Mouse (Mus musculus) heart, adult 8-10 months (tissue): ENCODE results near the gene Fam214b. TPM values are rescaled to one million over a fixed set of nuclear protein-coding genes. Genes with fewer than 3 reads are reported as not detected.

Experiments used
- DNase-seq: peaks from one replicate; pipeline ENCODE4 v3.0.0; 2022; ENCODE audit warnings: low spot score
- total RNA-seq, 4 experiments: library from RNA; stranded (reverse); gene quantifications; 2 replicates each; pipeline ENCODE4 v1.2.4; 2022

Gene Fam214b
- total RNA-seq, 4 experiments from 2014 or later, result 25.7 to 34.1 (median 30.1) TPM

DNA sequence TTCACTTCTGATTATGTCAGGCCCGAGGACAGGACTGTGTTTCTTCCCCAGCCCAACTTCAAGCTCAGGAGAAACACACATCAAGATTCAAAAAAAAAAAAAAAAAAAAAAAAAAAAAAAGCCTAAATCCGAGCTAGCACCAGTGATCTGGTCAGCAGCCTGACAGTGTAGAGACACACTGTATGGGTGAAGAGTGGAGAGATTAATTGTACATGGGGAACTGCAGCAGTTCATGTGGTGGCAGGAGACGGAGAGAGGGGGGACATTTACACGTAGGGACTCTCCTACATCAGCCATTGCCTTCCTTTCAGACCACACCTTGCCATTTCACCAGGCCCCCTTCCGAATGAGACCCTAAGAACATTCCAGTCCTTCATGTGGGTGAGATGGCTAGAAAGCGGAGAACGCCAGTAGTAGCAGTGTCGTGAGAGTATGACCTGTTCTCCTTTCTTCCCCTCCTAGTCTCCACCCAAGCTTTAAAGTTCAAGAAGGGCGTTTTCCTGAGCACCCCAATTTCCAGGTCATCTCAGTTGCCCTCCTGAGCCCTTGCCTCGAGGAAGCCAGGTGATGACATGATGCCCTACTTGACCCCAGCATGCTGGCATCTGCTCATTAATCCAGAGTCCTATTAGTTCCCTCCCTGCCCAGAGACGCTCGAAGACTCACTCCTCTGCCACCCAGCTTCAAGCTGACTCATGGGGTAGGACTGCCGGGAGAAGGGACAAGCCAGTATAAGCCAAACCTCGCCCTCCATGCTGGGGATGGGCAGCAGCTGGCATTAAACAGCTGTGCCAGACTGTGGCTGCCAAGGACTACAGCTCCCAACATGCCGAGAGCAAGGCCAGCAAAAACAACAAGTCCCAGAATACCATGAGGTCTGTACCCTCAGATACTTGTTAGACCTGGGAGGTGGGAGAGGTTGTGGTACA is 7.2 kb downstream of the Fam214b start:
- no peak for DNase-seq

DNA sequence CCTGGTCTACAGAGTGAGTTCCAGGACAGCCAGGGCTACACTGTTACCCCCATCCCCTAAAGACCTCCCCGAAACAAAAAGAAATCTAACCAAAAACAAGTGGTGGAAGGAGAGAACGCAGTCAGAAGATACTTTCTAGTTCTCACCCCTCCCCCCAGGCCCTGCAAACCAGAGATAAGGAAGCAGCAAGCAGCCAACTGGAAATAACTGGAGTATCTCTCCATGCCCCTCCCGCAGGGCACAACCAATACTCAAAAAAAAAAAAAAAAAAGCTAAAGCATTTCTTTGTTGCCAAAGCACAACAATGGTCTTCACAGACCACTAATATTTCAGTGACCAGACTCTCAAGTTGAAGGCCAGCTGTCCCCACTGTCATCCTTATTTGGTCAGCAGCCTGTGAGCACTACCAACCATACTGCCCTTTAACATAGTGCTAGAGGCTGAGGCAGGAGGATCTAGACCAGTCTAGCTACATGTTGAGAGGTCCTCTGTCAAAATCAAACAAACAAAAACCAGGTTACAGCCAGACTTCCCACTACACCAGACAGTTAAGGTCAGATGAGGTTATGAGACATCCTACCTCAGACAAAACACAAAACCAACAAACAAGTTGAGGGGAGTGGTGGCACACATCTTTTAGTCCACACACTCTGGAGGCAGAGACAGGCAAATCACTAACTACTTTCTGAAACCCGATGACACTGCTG is 8.0 kb downstream of the Fam214b start:
- no peak for DNase-seq

DNA sequence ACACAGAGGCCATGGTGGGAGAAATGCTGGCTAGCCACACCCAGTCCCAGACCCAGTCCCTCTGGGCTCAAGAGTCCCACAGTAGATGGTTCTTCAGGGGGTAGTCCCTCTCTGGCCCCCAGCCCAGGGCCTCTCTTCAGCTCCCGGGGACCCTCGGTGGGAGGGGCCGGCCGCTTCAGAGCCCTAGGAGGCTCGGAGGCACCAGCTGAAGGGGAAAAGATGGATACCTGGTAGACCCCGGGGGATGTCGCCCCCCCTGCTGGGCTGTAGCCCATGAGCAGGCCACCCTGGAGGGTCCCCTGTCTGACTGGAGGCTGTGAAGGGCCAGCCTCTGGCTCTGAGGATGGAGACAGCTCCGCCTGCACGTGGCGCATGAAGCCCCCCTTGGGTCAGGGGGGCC is 9.7 kb downstream of the Fam214b start:
- no peak for DNase-seq

DNA sequence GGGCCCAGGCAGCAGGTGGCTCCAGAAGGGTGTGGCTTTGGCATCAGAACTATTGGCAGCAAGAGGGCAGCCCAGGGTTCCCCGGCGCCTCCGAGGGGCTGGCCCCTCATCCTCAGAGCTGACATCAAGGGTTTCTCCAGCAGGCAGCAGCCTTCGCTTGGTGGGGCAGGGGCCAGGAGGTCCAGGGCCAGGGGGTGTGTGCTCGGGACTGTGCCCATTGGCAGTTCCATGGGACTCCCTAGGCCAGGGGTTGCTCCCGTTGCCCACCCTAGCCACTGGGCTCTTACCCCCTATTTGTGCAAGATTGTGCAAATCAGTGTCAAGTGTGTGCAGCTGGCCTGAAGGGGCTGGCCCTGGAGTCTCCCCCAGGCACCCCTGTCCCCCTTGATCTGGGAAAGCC is 10.2 kb downstream of the Fam214b start:
- DNase-seq, result no peak

DNA sequence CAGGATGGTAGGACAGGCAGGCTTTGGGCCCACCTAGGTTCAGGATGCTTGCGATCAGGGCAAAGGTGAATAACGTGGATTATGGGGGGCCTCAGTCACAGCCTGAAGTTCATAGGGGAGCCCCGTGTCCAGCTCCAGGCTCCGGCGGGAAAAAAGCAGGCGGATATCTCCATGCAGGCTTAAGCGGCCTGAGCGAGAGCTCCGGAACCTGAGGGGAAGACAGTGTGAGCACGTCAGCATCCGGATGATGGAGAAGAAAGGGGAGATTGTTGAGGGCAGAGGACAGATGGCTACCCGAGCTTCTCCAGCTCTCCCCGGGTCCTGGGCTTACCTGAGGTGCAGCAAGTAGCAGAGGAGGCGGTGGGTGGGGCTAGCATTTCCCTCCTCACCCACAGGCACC is 12.5 kb downstream of the Fam214b start:
- DNase-seq, result no peak

DNA sequence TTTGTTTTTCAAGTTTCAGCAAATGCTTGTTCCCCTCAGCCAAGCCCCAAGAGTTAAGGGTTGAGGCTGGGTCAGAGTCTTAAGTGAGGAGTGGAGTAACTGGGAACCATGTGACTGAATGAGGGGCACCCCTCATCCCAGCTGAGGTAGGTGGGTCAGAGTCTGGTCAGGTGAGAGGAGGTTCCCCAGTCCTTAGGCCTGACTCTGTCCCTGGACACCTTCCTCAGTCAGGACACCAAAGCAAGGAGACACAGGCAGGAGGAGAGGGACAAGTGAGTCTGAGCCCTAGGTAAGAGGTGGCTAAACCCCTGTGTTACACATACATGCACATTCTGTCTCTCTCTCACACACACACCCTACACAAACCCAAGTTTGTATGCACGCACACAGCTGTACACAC is 13.5 kb downstream of the Fam214b start:
- no peak for DNase-seq

DNA sequence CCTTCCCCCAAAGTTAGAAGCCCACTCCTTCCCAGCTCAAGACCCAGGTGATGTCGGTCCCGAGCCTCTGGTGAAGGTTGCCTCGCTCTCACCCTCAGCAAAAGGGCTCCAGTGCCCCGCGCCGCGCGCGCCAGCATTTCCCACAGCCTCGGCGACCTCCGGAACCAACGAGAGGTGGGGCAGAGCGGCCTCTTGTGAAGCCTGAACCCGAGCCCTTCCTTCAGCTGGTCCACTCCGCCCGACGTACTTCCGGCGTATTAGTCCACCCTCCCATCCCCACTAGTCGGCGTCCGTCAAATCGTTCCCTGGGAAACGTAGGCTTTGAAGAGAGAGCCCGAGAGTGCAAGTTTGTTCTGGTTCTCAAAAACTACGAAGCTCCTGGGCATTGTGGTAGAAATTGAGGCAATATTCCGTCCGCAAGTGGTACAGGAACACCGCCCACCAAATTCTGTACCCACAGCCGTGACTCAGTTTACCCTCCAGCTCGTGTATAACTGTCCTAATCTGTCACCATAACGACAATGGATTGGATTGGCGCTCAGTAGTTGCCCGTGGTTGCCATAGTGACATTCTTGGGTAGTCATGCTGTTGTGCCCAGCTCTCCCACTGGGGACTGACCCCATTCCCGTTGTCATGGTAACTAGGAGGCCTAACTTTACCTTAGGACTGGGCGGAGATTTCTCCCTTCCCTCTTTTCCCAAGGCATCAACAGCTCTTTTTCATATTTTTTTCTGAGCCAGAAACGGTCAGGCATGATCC is 14.6 kb downstream of the Fam214b start, which contains the start of gene Stoml2:
Gene Stoml2 (minus strand): TSS at position 474 of the 759 bp plus-strand sequence.
- DNase-seq, result peak; percentile 94

DNA sequence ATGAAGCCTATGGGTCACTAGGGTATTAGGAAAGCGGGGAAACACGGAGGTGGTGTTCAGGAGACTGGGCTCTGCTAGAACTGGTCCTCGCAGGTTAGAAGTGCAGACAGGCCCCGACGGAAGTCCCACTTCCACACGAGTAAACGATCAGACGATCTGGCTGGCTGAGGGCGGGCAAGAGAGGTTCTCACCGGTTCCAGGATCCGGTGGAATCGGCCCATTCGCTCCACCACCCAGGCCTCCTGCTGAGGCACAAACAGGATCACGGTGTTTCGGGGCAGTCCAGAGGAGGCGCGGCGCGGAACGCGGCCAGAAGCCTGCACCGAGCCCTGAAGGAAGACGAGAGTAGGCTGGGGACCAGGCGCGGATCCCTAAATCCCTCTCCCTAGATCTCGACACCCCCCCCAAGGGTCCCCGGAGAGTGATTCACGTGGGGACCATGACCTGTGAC is 15.2 kb downstream of the Fam214b start:
- DNase-seq, result no peak

DNA sequence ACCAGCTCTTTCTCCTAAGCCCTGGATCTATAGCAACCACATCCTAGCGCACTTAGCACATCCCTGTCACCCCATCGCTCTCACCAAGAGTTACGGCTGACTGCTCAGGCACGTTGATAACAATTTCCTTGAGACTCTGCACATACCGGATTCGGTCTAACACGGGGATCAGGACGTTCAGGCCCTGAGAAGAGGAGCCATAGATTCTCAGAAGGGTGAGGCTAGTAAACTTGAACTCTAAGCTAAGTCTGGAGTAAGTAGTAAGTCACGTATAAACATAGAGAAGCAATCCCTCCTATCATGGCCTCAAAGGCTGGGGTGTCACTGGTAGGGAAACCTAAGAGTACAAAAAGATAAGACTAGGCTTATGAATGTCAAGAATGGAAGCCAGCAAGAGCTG is 15.7 kb downstream of the Fam214b start:
- DNase-seq, result no peak

DNA sequence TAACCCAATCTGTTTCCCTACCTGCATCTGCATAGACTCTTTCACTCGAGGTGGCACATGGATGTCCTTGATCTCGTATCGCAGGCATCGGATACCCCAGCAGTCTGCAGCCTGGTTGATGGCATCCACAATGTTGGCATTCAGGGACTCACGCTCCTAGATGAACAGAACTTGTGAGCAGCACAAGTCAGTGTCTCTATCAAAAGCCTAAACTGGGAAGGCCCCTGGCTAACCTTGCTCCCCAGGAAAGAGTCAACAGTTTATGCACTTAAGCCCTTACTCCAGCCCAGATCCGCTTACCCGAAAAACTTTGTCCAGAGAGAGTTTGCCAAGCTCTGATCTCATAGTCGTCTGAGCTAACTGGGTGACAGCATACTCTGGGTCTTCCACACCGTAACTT is 16.3 kb downstream of the Fam214b start:
- no peak for DNase-seq

DNA sequence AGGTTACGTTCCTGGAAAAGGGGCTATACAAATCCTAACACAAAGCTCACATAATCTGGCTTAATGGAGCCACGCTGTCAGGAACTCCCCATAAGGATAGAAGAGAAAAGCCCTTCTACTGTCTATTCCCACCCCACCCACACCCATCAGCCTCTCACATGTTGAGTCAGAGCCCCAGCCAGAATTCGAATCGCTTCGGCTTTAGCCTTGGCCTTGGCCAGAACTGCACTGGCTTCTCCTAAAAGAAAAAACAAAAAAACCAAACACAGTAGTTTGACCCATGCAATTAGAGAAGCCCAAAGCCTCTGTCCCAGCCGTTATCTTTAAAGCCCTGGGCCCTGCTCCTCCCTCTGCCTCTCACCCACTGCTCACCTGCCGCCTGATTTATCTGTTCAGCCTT is 16.9 kb downstream of the Fam214b start:
- DNase-seq, result no peak

DNA sequence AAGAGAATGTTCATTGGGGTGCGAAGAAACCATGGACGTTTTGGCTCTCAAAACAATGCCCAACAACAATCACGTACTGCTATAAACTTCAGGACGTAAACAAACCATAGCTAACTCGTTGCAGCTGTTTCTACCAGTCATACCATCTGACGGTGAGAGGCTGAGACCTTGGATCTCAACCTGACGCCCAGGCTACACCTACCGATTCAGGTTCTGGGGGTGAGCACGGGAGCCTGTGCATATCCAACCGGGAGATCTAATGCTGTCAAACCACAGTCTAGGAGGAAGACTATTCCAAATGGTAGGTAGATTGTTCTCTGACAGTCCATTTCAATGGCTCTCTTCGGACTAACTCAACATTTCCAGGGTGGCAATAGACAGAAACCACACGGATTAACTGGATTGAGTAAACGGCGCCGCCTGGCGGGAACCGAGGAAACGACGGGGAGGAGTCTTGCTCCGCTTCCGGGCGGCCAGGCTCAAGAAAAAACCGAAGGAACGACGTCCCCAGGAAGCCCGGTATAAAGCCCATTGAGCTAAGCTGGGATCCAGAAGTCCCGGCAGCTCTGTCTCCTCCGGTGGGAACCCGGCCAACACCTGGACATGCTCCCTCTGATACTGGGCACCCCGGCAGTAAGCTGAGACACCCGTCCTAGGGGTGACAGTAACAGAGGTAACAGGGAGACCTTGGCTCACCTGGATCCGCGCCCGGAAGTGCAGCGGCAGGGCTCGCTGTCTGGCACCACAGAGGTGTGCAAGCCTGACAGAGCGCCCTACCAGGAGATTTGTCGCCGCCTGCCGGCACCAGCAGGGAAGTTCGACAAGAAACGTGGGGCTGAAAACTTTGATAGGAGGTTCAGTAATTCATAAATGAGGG is 20.7 kb downstream of the Fam214b start, which contains the start of gene Pigo:
Gene Pigo (minus strand): TSS at position 736 of the 877 bp plus-strand sequence.
- DNase-seq, result peak; percentile 90

DNA sequence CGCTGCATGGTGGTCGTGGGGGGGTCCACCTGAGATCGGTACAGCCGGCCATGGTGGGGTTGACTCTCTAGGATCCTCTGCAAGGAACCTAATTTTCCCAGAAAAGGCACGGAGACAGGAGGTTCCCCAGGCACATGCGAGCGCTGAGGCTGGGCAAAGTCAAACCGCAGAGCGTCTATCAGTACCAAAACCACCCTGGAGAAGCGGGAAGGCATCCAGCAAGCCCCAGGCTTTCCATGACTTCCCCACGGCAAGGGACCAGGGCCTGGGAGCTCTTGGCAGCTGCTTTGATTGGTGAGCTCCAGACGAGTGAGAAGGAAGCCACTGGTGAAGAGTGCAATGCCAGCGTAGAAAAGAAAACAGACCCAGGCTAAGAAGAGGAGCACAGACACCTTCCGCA is 21.3 kb downstream of the Fam214b start:
- no peak for DNase-seq

DNA sequence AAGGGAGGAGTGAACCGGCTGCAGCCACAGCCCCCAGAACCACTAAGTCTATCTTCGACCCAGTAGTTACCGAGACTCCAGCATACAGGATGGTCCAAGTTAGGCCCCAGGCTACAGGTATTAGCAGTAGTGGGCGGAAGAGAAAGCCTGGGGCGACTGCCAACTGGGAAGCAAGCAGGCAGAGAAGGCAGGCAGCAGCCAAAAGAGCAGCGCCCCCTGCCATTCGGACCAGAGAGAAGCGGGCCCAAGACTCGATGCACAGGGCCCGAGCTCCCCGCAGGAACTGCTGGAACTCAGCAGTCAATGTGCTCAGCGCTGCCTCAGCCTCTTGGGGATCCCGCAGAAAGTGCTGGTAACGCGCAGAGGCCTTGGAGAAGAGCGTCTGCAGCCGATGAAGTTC is 24.7 kb downstream of the Fam214b start:
- no peak for DNase-seq

DNA sequence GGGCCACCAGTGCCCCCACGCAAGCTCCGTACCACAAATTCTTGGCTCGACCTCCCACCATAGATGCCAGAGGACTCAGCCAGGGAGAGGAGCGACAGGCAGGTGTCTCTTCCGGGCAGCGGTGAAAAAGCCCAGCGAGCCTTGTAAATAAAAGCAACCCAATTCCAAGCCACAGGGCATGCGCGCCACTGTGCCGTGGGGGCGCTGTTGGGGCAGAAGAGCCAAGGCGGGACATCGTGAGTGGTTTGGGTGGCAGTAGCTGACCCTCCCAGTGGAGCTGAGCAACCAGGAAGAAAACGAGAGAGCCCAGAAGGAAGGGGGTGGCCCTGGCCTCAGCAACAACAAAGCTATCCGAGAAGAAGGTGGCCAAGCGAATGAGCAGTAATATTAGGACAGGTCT is 25.1 kb downstream of the Fam214b start:
- DNase-seq, result no peak

DNA sequence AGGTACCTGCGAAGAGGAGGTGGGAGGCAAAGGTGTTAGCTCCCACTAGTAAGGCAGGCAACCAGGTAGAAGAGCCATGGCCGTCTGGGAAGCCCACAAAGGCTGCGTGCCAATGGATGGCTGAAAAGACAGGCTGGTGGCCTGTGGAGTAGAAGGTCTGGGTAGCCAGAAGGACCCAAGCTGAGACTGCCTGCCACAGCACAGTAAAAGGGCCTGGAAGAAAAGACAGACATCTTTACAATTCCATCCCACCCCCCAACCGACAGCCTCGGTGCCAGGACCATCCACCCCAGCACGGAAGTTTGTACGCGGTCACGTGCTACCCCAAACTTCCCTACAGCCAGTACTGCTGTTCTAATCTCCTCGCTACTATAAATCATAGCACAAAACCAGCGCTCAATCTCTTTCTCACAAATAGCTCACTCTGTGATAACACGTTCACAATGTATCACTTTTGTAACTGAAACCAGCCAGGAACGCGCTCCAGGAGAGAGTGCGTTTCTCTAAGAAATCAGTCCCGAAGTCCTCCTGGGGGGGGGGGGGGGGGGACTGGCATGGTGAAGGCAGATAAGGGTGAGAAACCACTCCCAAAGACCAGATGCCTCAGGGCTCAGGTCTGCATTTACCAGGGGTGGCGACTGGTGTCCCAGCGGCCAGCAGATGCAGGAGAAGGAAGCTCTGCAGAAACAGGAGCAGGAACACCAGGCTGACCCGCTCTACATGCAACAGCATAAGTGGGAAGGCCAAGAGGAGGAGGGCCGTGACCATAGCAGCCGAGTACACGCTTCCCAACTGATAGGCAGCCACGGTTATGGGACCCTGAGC is 26.2 kb downstream of the Fam214b start:
- DNase-seq, result no peak

DNA sequence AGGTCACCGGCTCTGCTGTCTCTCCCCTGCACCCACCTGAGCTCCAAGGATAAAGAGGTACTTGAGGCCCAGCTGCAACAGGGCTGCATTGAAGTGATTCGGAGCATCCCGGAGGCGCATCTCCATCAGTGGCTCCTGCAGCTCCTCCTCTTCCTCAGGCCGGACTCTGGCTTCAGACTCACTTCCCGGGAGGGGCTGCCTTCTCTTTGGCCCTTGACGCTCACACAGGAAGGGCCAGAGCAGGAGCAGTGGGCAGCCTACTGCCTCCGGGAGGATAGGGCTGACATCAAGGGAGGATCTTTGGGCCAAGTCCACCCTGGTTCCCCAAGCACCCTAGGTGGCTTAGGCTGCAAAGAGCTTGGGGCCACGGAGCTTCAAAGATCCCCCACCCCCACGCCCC is 26.8 kb downstream of the Fam214b start:
- no peak for DNase-seq

DNA sequence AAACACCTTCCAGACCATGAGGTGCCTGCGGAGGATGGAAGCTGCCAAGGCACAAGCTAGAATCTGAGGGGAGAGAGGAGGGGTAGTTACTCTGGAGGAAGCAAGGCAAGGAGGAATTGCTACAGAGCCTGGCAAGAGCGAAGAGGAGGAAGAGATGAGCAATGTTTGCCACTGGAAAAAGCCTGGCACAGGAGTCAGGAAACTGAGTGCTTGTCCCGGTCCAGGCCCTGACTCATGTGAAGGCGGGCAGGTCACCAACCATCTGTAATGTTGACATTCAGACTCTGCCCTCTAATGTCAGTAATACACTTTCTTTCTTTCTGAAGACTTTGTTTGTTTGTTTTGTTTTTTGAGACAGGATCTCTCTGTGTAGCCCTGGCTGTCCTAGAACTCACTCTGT is 27.9 kb downstream of the Fam214b start:
- DNase-seq, result no peak

DNA sequence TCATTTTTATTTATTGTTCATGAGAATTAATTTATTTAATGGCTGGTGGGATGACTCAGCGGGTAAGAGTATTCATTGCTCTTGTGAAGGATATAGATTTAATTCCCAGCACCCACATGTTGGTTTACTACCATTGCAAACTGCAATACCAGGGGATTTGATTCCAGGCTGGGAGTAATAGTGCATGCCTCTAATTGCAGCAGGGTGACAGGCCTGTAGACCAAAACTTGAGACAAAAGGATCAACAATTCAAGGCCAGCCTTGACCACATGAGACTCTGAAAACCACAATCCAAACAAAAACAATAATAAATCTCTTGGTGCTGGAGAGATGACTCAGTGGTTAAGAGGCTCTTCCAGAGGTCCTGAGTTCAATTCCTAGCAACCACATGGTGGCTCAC is 33.9 kb downstream of the Fam214b start:
- DNase-seq, result no peak
